Mouse (Mus musculus) intestine, embryonic 14.5 days (tissue): ENCODE data around the gene BC029722. TPM values are rescaled to one million over a fixed set of nuclear protein-coding genes. Genes with fewer than 3 reads are reported as not detected.

ENCODE experiments used
- ATAC-seq: fragments of 200-750 bp; cut with Nextera tagmentation; replicated peaks from 2 replicates; pipeline ENCODE4 v1.8.0; 2017; ENCODE audit warnings: low read depth, moderate number of reproducible peaks, moderate TSS enrichment, moderate library complexity; ENCODE audit not compliant: low FRiP score, low TSS enrichment
- DNase-seq: peaks from one replicate; pipeline ENCODE4 v3.0.0-alpha.2; 2018; ENCODE audit warnings: low spot score
- H3K27ac ChIP-seq: fragments of 300-500 bp; sonication (generic); 2 replicates; pipeline ENCODE4 v1.5.1; 2014; ENCODE audit warnings: low read depth, mild to moderate bottlenecking, control low read depth
- H3K27me3 ChIP-seq: fragments of 300-500 bp; sonication (generic); replicated peaks from 2 replicates; pipeline ENCODE4 v1.6.1; 2014; ENCODE audit warnings: low read length, control low read depth; ENCODE audit not compliant: control insufficient read depth, insufficient read depth
- H3K36me3 ChIP-seq: fragments of 300-500 bp; sonication (generic); 2 replicates; pipeline ENCODE4 v1.6.1; 2014; ENCODE audit warnings: low read length, control low read depth; ENCODE audit not compliant: control insufficient read depth, insufficient read depth
- H3K4me1 ChIP-seq: fragments of 300-500 bp; sonication (generic); replicated peaks from 2 replicates; pipeline ENCODE4 v1.6.1; 2014; ENCODE audit warnings: low read length, control low read depth, mixed read lengths; ENCODE audit not compliant: control insufficient read depth, insufficient read depth
- H3K4me2 ChIP-seq: fragments of 300-500 bp; sonication (generic); 2 replicates; pipeline ENCODE4 v1.6.1; 2014; ENCODE audit warnings: low read length
- H3K4me3 ChIP-seq: fragments of 300-500 bp; sonication (generic); 2 replicates; pipeline ENCODE4 v1.5.1; 2014; ENCODE audit warnings: low read depth, low read length, control low read depth, mixed read lengths
- H3K9ac ChIP-seq: fragments of 300-500 bp; sonication (generic); 2 replicates; pipeline ENCODE4 v1.6.1; 2014; ENCODE audit warnings: mild to moderate bottlenecking, low read length
- H3K9me3 ChIP-seq: fragments of 300-500 bp; sonication (generic); 2 replicates; pipeline ENCODE4 v1.6.1; 2016; ENCODE audit warnings: low read length, control low read depth; ENCODE audit not compliant: control insufficient read depth
- WGBS: fragments of 180-500 bp; shearing (Covaris S2); extraction: QIAGEN DNeasy Blood & Tissue Kit; methylation state at CpG from one replicate; pipeline ENCODE4 v1.1.7; 2014; 5-methylcytosine and 5-hydroxymethylcytosine counted together
- polyA plus RNA-seq: library from polyadenylated mRNA; unstranded; fragments of >200 nt; fragmentation: Nextera tagmentation; extraction: Ambion mirVana; gene quantifications from 2 replicates; pipeline ENCODE4 v1.2.1, GENCODE M21; 2014

Gene BC029722
- polyA plus RNA-seq, 1 experiment from 2014 or later: 13.2 TPM

DNA sequence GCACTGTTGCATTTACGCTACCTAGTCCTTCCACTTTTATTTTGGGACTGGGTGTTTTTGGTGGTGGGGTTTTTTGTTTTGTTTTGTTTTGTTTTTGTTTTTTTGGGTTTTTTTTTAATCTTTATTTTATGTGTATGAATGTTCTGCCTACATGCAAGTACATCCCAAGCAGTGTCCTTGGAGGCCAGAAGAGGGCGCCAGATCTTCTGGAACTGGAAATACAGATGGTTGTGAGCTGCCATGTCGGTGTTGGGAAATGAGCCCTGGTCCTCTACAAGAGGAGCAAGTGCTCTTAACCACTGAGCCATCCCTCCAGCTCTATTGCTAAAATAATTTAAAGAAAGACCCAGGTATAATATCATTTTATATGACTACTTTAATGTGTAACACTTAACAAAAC is 16.5 kb downstream of the BC029722 start:
- DNase-seq (no peak), ATAC-seq (no peak)
- H3K4me2 ChIP-seq: no peak overlapping the region
- no peak overlapping the region for H3K27ac ChIP-seq
- H3K4me3 ChIP-seq: no peak overlapping the region
- no peaks in the 10 kb centered on the region for H3K9me3 ChIP-seq
- H3K4me1 ChIP-seq: no peaks in the 10 kb centered on the region
- no peak overlapping the region for H3K9ac ChIP-seq
- 46% methylated on average over 3 of the region's 3 CpGs for WGBS
- no peaks in the 10 kb centered on the region for H3K36me3 ChIP-seq
- H3K27me3 ChIP-seq: no peaks in the 10 kb centered on the region

DNA sequence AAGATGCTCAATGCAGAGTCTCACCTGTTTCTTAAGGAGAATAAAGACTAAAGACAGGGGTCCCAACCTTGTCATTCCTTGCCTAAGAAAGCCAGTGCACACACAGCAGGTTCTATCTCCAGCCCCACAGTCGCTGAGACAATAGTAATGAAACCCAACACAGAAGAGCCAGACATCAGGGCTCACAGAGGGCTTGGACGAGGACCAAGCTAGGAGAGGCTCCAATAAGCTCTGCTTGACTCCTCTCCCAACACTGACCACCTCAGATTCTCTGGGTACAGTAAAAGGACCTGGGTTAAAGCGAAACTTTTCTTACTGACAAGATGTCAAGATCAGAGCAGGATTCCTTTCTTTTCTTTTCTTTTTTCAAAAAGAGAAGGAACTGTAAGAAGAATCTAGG is 20.6 kb downstream of the BC029722 start:
- H3K4me2 ChIP-seq: no peak overlapping the region
- WGBS: 62% methylated on average over 3 of the region's 3 CpGs
- DNase-seq: no peak
- H3K9ac ChIP-seq: no peak overlapping the region
- H3K27me3 ChIP-seq: no peaks in the 10 kb centered on the region
- no peak overlapping the region for H3K27ac ChIP-seq
- no peak for ATAC-seq
- no peaks in the 10 kb centered on the region for H3K36me3 ChIP-seq
- H3K4me1 ChIP-seq: no peaks in the 10 kb centered on the region
- H3K9me3 ChIP-seq: no peaks in the 10 kb centered on the region
- H3K4me3 ChIP-seq: no peak overlapping the region

- ATAC-seq (no peak), DNase-seq (no peak)
- H3K4me1 ChIP-seq: no peaks in the 10 kb centered on the region
- 84% methylated on average over 12 of the region's 12 CpGs for WGBS
- H3K4me3 ChIP-seq: no peak overlapping the region
- no peak overlapping the region for H3K4me2 ChIP-seq
- no peaks in the 10 kb centered on the region for H3K27me3 ChIP-seq
- no peaks in the 10 kb centered on the region for H3K9me3 ChIP-seq
- no peaks in the 10 kb centered on the region for H3K36me3 ChIP-seq
- no peak overlapping the region for H3K9ac ChIP-seq
- no peak overlapping the region for H3K27ac ChIP-seq
These were observed 24.4 kb downstream of the BC029722 start for GRCm38 (mm10) chr2:155794674-155795445.

GRCm38 (mm10) chr2:155792899-155793298 is 26.3 kb downstream of the BC029722 start:
- Histone ChIP-seq H3K9me3 (no peaks in the 10 kb centered on the region), H3K36me3 (no peaks in the 10 kb centered on the region), H3K9ac (no peak overlapping the region), H3K27ac (no peak overlapping the region), H3K4me2 (no peak overlapping the region), H3K4me3 (no peak overlapping the region), H3K27me3 (no peaks in the 10 kb centered on the region), H3K4me1 (no peaks in the 10 kb centered on the region)
- ATAC-seq: no peak
- no peak for DNase-seq
- 33% methylated on average over 12 of the region's 12 CpGs for WGBS

- no peak for DNase-seq
These were observed 31.0 kb downstream of the BC029722 start for GRCm38 (mm10) chr2:155787949-155788931.

GRCm38 (mm10) chr2:155786905-155787304 is 32.3 kb downstream of the BC029722 start:
- WGBS: 67% methylated on average over 5 of the region's 5 CpGs

More at GRCm38 (mm10) chr2:155787949-155788931, 31.0 kb downstream of the BC029722 start:
- H3K27me3 ChIP-seq: no peaks in the 10 kb centered on the region
- no peak overlapping the region for H3K4me3 ChIP-seq
- H3K4me1 ChIP-seq: no peaks in the 10 kb centered on the region
- no peaks in the 10 kb centered on the region for H3K36me3 ChIP-seq
- H3K27ac ChIP-seq: no peak overlapping the region
- no peaks in the 10 kb centered on the region for H3K9me3 ChIP-seq
- ATAC-seq: no peak
- H3K9ac ChIP-seq: no peak overlapping the region
- WGBS: 64% methylated on average over 18 of the region's 18 CpGs
- no peak overlapping the region for H3K4me2 ChIP-seq

GRCm38 (mm10) chr2:155784534-155784933 is 34.7 kb downstream of the BC029722 start:
- Histone ChIP-seq H3K9ac (no peak overlapping the region), H3K36me3 (no peaks in the 10 kb centered on the region), H3K4me1 (no peaks in the 10 kb centered on the region), H3K27me3 (0 out of 2 replicates have a peak, but pooled peaks cover 2% of the 10 kb centered on the region), H3K4me2 (no peak overlapping the region), H3K4me3 (no peak overlapping the region), H3K27ac (no peak overlapping the region), H3K9me3 (no peaks in the 10 kb centered on the region)
- no peak for DNase-seq
- no peak for ATAC-seq
- WGBS: 74% methylated on average over 6 of the region's 6 CpGs

More at GRCm38 (mm10) chr2:155786905-155787304, 32.3 kb downstream of the BC029722 start:
- Histone ChIP-seq H3K9ac (no peak overlapping the region), H3K9me3 (no peaks in the 10 kb centered on the region), H3K4me3 (no peak overlapping the region), H3K27ac (no peak overlapping the region), H3K27me3 (no peaks in the 10 kb centered on the region), H3K36me3 (no peaks in the 10 kb centered on the region), H3K4me1 (no peaks in the 10 kb centered on the region), H3K4me2 (no peak overlapping the region)
- ATAC-seq: no peak
- no peak for DNase-seq

DNA sequence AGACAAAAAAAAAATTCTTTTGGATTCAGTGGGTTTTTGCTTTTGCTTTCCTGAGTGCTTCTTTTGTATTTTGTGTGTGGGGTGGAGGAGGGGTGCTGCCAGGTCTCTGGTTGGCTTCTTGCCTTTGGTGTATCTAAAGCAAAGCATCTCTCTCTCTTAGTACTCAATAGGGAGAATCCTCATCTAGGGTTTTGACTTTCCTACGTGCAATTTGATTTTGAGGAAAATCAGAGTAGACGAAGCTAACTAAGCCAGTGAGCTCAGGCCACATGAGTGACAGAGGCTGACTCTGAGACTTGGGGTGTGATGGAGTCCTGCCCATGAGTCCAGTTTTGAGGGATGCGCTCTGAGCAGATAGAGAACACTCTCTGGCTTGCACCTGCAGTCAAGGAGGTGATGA is 39.7 kb downstream of the BC029722 start:
- Histone ChIP-seq H3K36me3 (no peaks in the 10 kb centered on the region), H3K27me3 (peaks cover 31% of the 10 kb centered on the region), H3K4me3 (no peak overlapping the region), H3K9me3 (no peaks in the 10 kb centered on the region), H3K4me2 (no peak overlapping the region), H3K9ac (no peak overlapping the region), H3K27ac (no peak overlapping the region), H3K4me1 (peaks cover 8% of the 10 kb centered on the region; the same call in 1 of the 2 replicates)
- WGBS: 83% methylated on average over 3 of the region's 3 CpGs
- DNase-seq: no peak
- ATAC-seq: no peak
